Mouse (Mus musculus): ENCODE data around the gene Tex19.2.

GRCm38 (mm10) chr11:121137682-121138081 lies 19.2 kb upstream of the Tex19.2 start:
- TF ChIP-seq CTCF (IDR thresholded peaks at IDR 0.05; ENCODE audit: control insufficient read depth, insufficient read depth, low read length) (no peak), POLR2A (IDR thresholded peaks at IDR 0.05; ENCODE audit: borderline replicate concordance, control insufficient read depth, low read depth, low read length) (no peak)

Data from bone marrow, adult 2 months (tissue).